Mouse (Mus musculus): ENCODE measurements around the gene Cd163l1. TPM values are rescaled to one million over a fixed set of nuclear protein-coding genes. Genes with fewer than 3 reads are reported as not detected.

Gene Cd163l1
- polyA plus RNA-seq, 1 experiment from 2014 or later, result 0.21 TPM

DNA sequence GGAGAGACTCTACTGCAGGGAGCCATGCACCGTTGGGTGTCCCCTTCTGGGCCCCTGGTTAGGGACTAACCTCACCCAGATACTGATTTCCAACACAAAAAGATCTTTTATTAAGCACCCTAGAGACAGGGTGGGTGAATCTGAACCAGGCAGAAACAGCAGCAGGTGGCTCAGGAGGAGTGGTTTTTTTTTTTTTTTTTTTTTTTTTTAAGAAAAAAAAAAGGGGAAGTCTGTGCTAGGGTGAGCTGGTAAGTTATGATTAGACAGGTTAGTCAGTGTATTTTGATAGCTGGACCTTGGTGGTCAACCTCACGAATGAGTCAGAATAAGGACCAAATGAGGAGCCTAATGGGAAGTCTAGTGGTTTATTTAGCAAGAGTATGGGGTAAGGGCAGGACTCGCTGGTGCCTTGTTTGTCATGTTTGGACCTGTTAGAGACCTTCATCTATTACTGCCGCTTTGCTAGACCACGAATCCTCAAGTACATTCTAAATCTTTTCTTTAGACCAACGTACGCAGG, 35.8 kb downstream of the Cd163l1 start:
- no peak for ATAC-seq
- Histone ChIP-seq H3K27ac (ENCODE audit: low read length) (no peak overlapping the region), H3K4me2 (ENCODE audit: low read depth, low read length) (no peak overlapping the region), H3K4me3 (ENCODE audit: low read length) (no peak overlapping the region), H3K4me1 (ENCODE audit: control insufficient read depth, insufficient read depth, low read length) (no peaks in the 10 kb centered on the region), H3K9ac (ENCODE audit: low read depth, low read length) (no peak overlapping the region), H3K9me3 (ENCODE audit: control insufficient read depth, low read length) (no peaks in the 10 kb centered on the region), H3K36me3 (ENCODE audit: control insufficient read depth, insufficient read depth, low read length) (no peaks in the 10 kb centered on the region), H3K27me3 (replicated peaks; ENCODE audit: control insufficient read depth, insufficient read depth, low read length) (no peaks in the 10 kb centered on the region)
- 84% methylated on average over 7 of the region's 7 CpGs for WGBS

Other genes with a start within 250 kb of the Cd163l1 start
- gene 6430531B16Rik, start 239.5 kb upstream of the Cd163l1 start, polyA plus RNA-seq (2015; fragmentation: Nextera tagmentation; extraction: Ambion mirVana), result 0.13 TPM in 1 of 2 replicates, not detected in the other
- 1.0 and 1.2 TPM in 2 replicates for gene Adam8, start 225.7 kb upstream of the Cd163l1 start, polyA plus RNA-seq (2015; fragmentation: Nextera tagmentation; extraction: Ambion mirVana)
- gene Zfp511, start 181.9 kb upstream of the Cd163l1 start, polyA plus RNA-seq (2015; fragmentation: Nextera tagmentation; extraction: Ambion mirVana), result 31.7 and 32.8 TPM in 2 replicates
- 34.3 and 35.3 TPM in 2 replicates for gene Tubgcp2, start 181.6 kb upstream of the Cd163l1 start, polyA plus RNA-seq (2015; fragmentation: Nextera tagmentation; extraction: Ambion mirVana)
- not detected in 2 replicates for gene Msx3, start 169.2 kb upstream of the Cd163l1 start, polyA plus RNA-seq (2015; fragmentation: Nextera tagmentation; extraction: Ambion mirVana)
- gene Caly, start 135.7 kb upstream of the Cd163l1 start, polyA plus RNA-seq (2015; fragmentation: Nextera tagmentation; extraction: Ambion mirVana), result 3.0 and 3.1 TPM in 2 replicates
- gene Prap1, start 124.9 kb upstream of the Cd163l1 start, polyA plus RNA-seq (2015; fragmentation: Nextera tagmentation; extraction: Ambion mirVana), result 902 and 1,035 TPM in 2 replicates
- gene Fuom, start 115.8 kb upstream of the Cd163l1 start, polyA plus RNA-seq (2015; fragmentation: Nextera tagmentation; extraction: Ambion mirVana), result 68.2 and 70.7 TPM in 2 replicates
- 38.6 and 41.0 TPM in 2 replicates for gene Paox, start 102.5 kb upstream of the Cd163l1 start, polyA plus RNA-seq (2015; fragmentation: Nextera tagmentation; extraction: Ambion mirVana)
- 216 and 217 TPM in 2 replicates for gene Echs1, start 101.8 kb upstream of the Cd163l1 start, polyA plus RNA-seq (2015; fragmentation: Nextera tagmentation; extraction: Ambion mirVana)
- gene Mtg1, start 80.7 kb upstream of the Cd163l1 start, polyA plus RNA-seq (2015; fragmentation: Nextera tagmentation; extraction: Ambion mirVana), result 31.1 and 33.3 TPM in 2 replicates
- gene Sprn, start 63.4 kb upstream of the Cd163l1 start, polyA plus RNA-seq (2015; fragmentation: Nextera tagmentation; extraction: Ambion mirVana), result 0.89 and 1.4 TPM in 2 replicates
- gene Olfr522, start 53.5 kb upstream of the Cd163l1 start, polyA plus RNA-seq (2015; fragmentation: Nextera tagmentation; extraction: Ambion mirVana), result not detected in 2 replicates
- not detected in 2 replicates for gene Olfr523, start 45.0 kb upstream of the Cd163l1 start, polyA plus RNA-seq (2015; fragmentation: Nextera tagmentation; extraction: Ambion mirVana)
- gene Olfr524, start 12.3 kb upstream of the Cd163l1 start, polyA plus RNA-seq (2015; fragmentation: Nextera tagmentation; extraction: Ambion mirVana), result not detected in 2 replicates
- not detected in 2 replicates for gene 5830411N06Rik, start 29.0 kb downstream of the Cd163l1 start, polyA plus RNA-seq (2015; fragmentation: Nextera tagmentation; extraction: Ambion mirVana)
- not detected in 2 replicates for gene Olfr525, start 102.6 kb downstream of the Cd163l1 start, polyA plus RNA-seq (2015; fragmentation: Nextera tagmentation; extraction: Ambion mirVana)
- gene Olfr527, start 115.8 kb downstream of the Cd163l1 start, polyA plus RNA-seq (2015; fragmentation: Nextera tagmentation; extraction: Ambion mirVana), result not detected in 2 replicates
- gene Olfr60, start 143.4 kb downstream of the Cd163l1 start, polyA plus RNA-seq (2015; fragmentation: Nextera tagmentation; extraction: Ambion mirVana), result not detected in 2 replicates
- gene Olfr530, start 158.1 kb downstream of the Cd163l1 start, polyA plus RNA-seq (2015; fragmentation: Nextera tagmentation; extraction: Ambion mirVana), result not detected in 2 replicates
- gene Olfr531, start 184.7 kb downstream of the Cd163l1 start, polyA plus RNA-seq (2015; fragmentation: Nextera tagmentation; extraction: Ambion mirVana), result not detected in 2 replicates
- not detected in 2 replicates for gene Olfr532, start 203.4 kb downstream of the Cd163l1 start, polyA plus RNA-seq (2015; fragmentation: Nextera tagmentation; extraction: Ambion mirVana)
- not detected in 2 replicates for gene Olfr533, start 245.1 kb downstream of the Cd163l1 start, polyA plus RNA-seq (2015; fragmentation: Nextera tagmentation; extraction: Ambion mirVana)